Mouse (Mus musculus): ENCODE measurements around the gene Siae. TPM values are rescaled to one million over a fixed set of nuclear protein-coding genes. Genes with fewer than 3 reads are reported as not detected.

The Siae gene
- polyA plus RNA-seq, 1 experiment from 2014 or later = 9.2 TPM

DNA sequence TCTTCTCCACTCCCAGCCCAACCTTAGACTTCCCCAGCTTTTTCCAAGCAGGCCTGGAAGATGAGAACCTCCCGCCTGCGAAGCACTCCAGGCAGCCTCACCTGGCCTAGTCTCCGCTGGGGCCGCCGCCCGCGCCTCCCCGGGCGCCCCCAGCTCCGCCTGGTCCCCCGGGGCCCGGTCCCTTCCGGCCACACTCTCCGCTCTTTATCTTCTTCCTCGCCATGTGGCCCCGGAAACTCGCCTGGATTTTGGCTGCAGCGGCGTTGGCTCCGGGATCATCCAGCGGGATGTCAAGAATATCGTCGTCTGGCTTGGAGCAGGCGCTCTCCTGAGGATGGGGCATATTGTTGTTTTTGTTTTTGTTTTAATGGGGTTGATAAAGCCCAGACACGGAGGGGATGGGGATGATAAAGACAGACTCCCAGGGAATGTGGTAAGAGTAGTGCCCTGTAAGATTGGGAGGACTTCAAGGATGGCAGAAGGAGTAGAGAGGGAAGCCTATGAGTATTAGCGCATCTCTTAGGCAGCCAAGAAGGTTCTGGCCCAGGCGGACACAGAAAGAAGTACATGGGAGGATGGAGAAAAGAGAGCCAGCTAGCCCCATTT lies 9.5 kb upstream of the Siae start:
- ATAC-seq (replicated peaks; ENCODE audit: extremely low read depth, insufficient read depth, low FRiP score) = no peak
- H3K9me3 ChIP-seq (replicated peaks; ENCODE audit: control insufficient read depth, low read length) = no peaks in the 10 kb centered on the region
- H3K36me3 ChIP-seq (ENCODE audit: control insufficient read depth, insufficient read depth) = no peaks in the 10 kb centered on the region
- 27% methylated on average over 27 of the region's 27 CpGs for WGBS
- no peak overlapping the region for H3K4me2 ChIP-seq (ENCODE audit: low read depth, low read length)
- H3K9ac ChIP-seq (ENCODE audit: low read length) = no peak overlapping the region
- no peak overlapping the region for H3K4me3 ChIP-seq (ENCODE audit: low read length)
- H3K27me3 ChIP-seq (ENCODE audit: control insufficient read depth, insufficient read depth, low read length) = peaks cover 32% of the 10 kb centered on the region
- peaks cover 12% of the 10 kb centered on the region; the same call in 1 of the 2 replicates for H3K4me1 ChIP-seq (ENCODE audit: control insufficient read depth, insufficient read depth, low read length)
- no peak overlapping the region for H3K27ac ChIP-seq (ENCODE audit: low read length)

DNA sequence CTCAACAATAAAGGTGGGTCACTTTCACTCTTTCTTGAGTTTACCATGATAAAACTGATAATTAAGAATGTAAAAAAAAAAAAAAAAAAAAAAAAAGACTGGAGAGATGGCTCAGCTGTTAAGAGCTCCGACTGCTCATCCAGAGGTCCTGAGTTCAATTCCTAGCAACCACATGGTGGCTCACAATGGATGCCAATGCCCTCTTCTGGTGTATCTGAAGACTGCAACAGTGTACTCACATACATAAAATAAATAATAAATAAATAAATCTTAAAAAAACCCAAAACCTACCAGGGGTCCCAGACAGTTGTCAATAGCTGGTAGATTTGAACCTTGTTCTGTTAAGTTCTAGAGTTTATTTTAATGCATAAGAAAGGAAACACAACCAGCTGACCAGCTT lies 8.6 kb upstream of the Siae start:
- Histone ChIP-seq H3K36me3 (ENCODE audit: control insufficient read depth, insufficient read depth) (no peaks in the 10 kb centered on the region), H3K27me3 (ENCODE audit: control insufficient read depth, insufficient read depth, low read length) (peaks cover 37% of the 10 kb centered on the region), H3K27ac (ENCODE audit: low read length) (no peak overlapping the region), H3K4me3 (ENCODE audit: low read length) (no peak overlapping the region), H3K4me1 (ENCODE audit: control insufficient read depth, insufficient read depth, low read length) (peaks cover 15% of the 10 kb centered on the region), H3K4me2 (ENCODE audit: low read depth, low read length) (no peak overlapping the region), H3K9me3 (replicated peaks; ENCODE audit: control insufficient read depth, low read length) (no peaks in the 10 kb centered on the region), H3K9ac (ENCODE audit: low read length) (no peak overlapping the region)
- ATAC-seq (replicated peaks; ENCODE audit: extremely low read depth, insufficient read depth, low FRiP score) = no peak
- WGBS = 81% methylated on average over 1 of the region's 1 CpGs

DNA sequence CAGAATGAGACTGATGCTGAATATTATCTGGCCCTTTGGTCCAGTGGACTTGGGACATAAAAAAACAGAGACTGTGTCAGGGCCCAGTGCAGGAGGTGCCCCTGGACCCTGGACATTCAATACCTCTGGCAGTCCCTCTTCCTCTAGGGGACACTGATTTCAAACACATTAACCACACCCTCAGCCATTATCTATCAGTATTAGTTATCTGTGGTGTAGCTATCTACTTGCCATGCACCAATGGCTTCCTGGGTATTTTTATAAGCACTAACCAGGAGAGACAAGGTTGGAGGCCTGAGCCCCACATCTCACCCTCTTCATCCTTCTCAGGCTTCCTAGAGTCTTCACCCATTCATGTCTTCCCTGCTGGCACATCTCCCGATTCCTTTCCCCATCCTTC lies 5.1 kb upstream of the Siae start:
- peaks cover 55% of the 10 kb centered on the region for H3K27me3 ChIP-seq (ENCODE audit: control insufficient read depth, insufficient read depth, low read length)
- H3K27ac ChIP-seq (ENCODE audit: low read length) = no peak overlapping the region
- 52% methylated on average over 1 of the region's 1 CpGs for WGBS
- peaks cover 21% of the 10 kb centered on the region for H3K4me1 ChIP-seq (ENCODE audit: control insufficient read depth, insufficient read depth, low read length)
- H3K4me2 ChIP-seq (ENCODE audit: low read depth, low read length) = no peak overlapping the region
- no peak for ATAC-seq (replicated peaks; ENCODE audit: extremely low read depth, insufficient read depth, low FRiP score)
- no peaks in the 10 kb centered on the region for H3K9me3 ChIP-seq (replicated peaks; ENCODE audit: control insufficient read depth, low read length)
- H3K4me3 ChIP-seq (ENCODE audit: low read length) = no peak overlapping the region
- no peak overlapping the region for H3K9ac ChIP-seq (ENCODE audit: low read length)
- H3K36me3 ChIP-seq (ENCODE audit: control insufficient read depth, insufficient read depth) = no peaks in the 10 kb centered on the region

DNA sequence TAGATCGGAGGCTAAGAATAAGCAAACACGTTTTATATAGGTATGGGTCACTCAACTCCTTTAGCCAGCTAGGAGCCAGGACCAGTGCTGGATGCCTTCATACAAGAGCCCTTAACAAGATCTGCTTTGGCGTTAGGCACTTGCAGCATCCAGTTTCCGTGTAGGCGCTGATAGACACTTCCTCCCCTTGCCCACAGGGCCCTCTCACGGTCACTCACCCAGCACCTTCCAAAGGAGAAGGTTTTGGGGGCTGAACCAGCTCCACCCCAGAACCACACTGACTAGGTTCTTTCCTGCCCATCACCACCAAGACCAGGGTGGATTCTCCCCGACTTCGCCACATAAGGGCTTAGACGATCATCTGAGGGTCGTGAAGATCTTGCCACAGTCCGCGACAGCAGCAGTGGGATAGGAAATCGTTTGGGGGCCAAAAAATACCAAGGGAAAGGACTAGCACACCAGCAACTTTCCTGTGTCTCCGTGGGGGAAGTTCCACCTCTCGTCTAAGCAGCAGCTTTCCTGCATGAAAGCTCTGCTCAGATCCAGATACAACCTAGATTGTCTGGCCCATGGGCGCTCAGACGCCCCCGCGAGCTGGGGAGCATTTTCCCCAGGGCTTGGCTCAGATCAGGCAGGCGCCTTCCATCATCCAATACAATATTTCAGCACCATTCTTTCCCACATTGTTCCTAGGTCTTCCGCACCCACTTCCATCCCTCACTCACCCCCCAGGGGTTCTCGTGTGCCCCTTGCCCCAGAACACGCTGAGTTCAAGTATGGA lies 3.6 kb upstream of the Siae start:
- peak overlapping the region; percentile 63 for H3K9ac ChIP-seq (ENCODE audit: low read length)
- peaks cover 45% of the 10 kb centered on the region for H3K27me3 ChIP-seq (ENCODE audit: control insufficient read depth, insufficient read depth, low read length)
- H3K27ac ChIP-seq (ENCODE audit: low read length) = no peak overlapping the region
- H3K4me1 ChIP-seq (ENCODE audit: control insufficient read depth, insufficient read depth, low read length) = peaks cover 18% of the 10 kb centered on the region
- no peaks in the 10 kb centered on the region for H3K36me3 ChIP-seq (ENCODE audit: control insufficient read depth, insufficient read depth)
- H3K9me3 ChIP-seq (replicated peaks; ENCODE audit: control insufficient read depth, low read length) = no peaks in the 10 kb centered on the region
- no peak for ATAC-seq (replicated peaks; ENCODE audit: extremely low read depth, insufficient read depth, low FRiP score)
- WGBS = 2% methylated on average over 23 of the region's 23 CpGs
- peak overlapping the region; percentile 95 for H3K4me2 ChIP-seq (ENCODE audit: low read depth, low read length)
- peak overlapping the region; percentile 54 for H3K4me3 ChIP-seq (ENCODE audit: low read length)

DNA sequence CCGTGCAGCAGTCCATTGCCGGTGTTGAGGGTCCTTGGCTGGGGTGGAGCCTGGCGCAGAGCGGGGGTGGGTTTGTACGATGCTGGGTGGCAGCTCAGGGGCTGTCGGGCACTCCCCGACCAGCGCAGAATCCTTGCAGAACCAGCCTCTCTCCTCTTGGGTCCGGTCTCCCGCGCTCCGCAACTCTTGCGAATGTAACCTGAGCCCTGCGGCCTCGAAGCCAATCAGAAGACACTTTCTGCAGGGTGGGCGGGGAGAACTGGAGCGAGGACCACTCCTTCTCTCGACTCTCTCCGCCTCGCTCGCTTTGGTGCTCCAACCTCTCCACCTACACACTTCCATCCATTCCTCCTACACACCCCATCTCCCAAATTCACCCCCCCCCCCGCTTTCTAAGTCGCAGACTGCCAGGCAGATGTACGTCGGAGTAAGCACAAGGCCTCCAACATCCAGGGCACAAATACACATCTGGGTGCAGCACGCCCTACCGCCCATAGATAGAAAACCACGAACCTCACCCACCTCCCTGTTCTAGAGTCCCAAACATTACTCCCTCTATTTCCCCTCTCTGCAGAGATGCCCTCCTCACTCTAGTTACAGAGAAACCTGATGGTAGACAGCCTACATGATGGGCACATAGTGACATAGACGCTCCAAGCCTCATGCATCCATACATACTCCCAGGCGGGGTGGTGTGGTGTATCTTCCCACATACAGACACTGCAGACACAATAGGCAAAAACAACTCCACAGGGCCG lies 2.8 kb upstream of the Siae start, which contains the start of gene Nrgn:
TSS of gene Nrgn (minus strand) at position 369 of the 758 bp plus-strand sequence.
- 3% methylated on average over 31 of the region's 31 CpGs for WGBS
- Histone ChIP-seq H3K4me3 (ENCODE audit: low read length) (peak within 1 kb of the TSS; percentile 54), H3K27ac (ENCODE audit: low read length) (no peak within 1 kb of the TSS), H3K27me3 (ENCODE audit: control insufficient read depth, insufficient read depth, low read length) (peaks cover 45% of the 10 kb centered on the region), H3K4me1 (ENCODE audit: control insufficient read depth, insufficient read depth, low read length) (peaks cover 18% of the 10 kb centered on the region), H3K9me3 (replicated peaks; ENCODE audit: control insufficient read depth, low read length) (no peaks in the 10 kb centered on the region), H3K4me2 (ENCODE audit: low read depth, low read length) (peak within 1 kb of the TSS; percentile 95), H3K36me3 (ENCODE audit: control insufficient read depth, insufficient read depth) (no peaks in the 10 kb centered on the region), H3K9ac (ENCODE audit: low read length) (peak within 1 kb of the TSS; percentile 63)
- ATAC-seq (replicated peaks; ENCODE audit: extremely low read depth, insufficient read depth, low FRiP score) = peak; percentile 84

DNA sequence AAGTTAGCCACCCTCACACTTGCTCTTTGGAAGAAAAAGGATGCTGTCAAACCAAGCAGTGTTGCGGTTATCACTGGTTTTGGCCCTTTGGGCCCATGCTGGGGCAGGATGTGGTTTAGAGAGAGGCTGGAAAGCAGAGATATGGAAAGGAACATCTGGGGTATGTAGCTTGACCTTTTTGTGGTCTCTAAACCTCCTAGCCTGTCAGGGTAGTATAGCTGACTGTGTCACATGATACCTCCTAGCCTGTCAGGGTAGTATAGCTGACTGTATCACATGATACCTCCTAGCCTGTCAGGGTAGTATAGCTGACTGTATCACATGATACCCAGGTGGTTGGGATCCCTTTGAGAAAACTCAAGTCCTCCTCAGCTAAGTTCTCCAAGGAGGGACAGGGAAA lies 1.2 kb upstream of the Siae start:
- H3K27ac ChIP-seq (ENCODE audit: low read length) = no peak overlapping the region
- H3K36me3 ChIP-seq (ENCODE audit: control insufficient read depth, insufficient read depth) = no peaks in the 10 kb centered on the region
- no peak overlapping the region for H3K4me2 ChIP-seq (ENCODE audit: low read depth, low read length)
- no peak overlapping the region for H3K9ac ChIP-seq (ENCODE audit: low read length)
- peaks cover 18% of the 10 kb centered on the region for H3K4me1 ChIP-seq (ENCODE audit: control insufficient read depth, insufficient read depth, low read length)
- no peaks in the 10 kb centered on the region for H3K9me3 ChIP-seq (replicated peaks; ENCODE audit: control insufficient read depth, low read length)
- H3K4me3 ChIP-seq (ENCODE audit: low read length) = no peak overlapping the region
- 76% methylated on average over 1 of the region's 1 CpGs for WGBS
- no peak for ATAC-seq (replicated peaks; ENCODE audit: extremely low read depth, insufficient read depth, low FRiP score)
- H3K27me3 ChIP-seq (ENCODE audit: control insufficient read depth, insufficient read depth, low read length) = peaks cover 43% of the 10 kb centered on the region

DNA sequence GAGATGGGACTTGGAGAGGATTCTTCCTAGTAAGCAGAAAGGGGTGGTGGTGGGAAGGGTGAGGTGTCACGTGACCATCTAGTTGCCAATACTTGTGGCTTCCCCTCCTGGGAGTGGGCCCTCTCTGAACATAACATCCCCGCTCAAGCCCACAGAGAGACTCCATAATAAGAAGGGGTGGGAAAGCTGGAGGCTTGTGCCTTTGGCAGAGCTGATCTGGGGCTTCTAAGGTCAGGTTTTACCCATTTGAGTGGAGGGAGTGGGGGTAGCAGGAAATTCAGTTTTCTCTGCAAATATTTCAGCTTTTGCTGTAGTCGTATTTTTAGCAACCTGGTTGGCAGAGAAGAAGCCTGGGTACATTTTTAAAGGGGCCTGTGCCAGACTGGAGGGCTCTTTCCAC lies 868 bp downstream of the Siae start:
- no peak overlapping the region for H3K9ac ChIP-seq (ENCODE audit: low read length)
- no peaks in the 10 kb centered on the region for H3K9me3 ChIP-seq (replicated peaks; ENCODE audit: control insufficient read depth, low read length)
- H3K27ac ChIP-seq (ENCODE audit: low read length) = no peak overlapping the region
- 62% methylated on average over 3 of the region's 3 CpGs for WGBS
- peaks cover 18% of the 10 kb centered on the region for H3K4me1 ChIP-seq (ENCODE audit: control insufficient read depth, insufficient read depth, low read length)
- ATAC-seq (replicated peaks; ENCODE audit: extremely low read depth, insufficient read depth, low FRiP score) = no peak
- no peak overlapping the region for H3K4me3 ChIP-seq (ENCODE audit: low read length)
- peaks cover 25% of the 10 kb centered on the region for H3K27me3 ChIP-seq (ENCODE audit: control insufficient read depth, insufficient read depth, low read length)
- no peak overlapping the region for H3K4me2 ChIP-seq (ENCODE audit: low read depth, low read length)
- no peaks in the 10 kb centered on the region for H3K36me3 ChIP-seq (ENCODE audit: control insufficient read depth, insufficient read depth)

DNA sequence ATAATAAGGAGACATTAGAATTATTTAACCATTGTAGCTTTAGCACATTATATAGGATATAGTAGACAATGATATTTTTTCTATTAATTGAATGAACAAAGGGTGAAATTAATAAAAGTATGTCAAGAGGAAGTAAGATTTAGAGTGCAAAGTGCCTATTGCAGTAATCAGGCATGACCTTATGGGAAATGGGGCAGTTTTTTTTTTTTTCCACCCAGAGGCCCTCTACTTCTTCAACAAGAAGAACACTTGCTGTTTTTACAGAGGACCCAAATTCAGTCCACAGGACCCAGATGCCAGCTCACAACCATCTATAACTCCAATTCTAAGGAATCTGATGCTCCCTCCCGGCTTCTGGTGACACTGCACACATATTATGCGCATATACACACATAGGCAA lies 5.1 kb downstream of the Siae start:
- Histone ChIP-seq H3K4me2 (ENCODE audit: low read depth, low read length) (no peak overlapping the region), H3K36me3 (ENCODE audit: control insufficient read depth, insufficient read depth) (no peaks in the 10 kb centered on the region), H3K9me3 (replicated peaks; ENCODE audit: control insufficient read depth, low read length) (no peaks in the 10 kb centered on the region), H3K9ac (ENCODE audit: low read length) (no peak overlapping the region), H3K4me1 (ENCODE audit: control insufficient read depth, insufficient read depth, low read length) (0 out of 2 replicates have a peak, but pooled peaks cover under 1% of the 10 kb centered on the region), H3K4me3 (ENCODE audit: low read length) (no peak overlapping the region), H3K27me3 (ENCODE audit: control insufficient read depth, insufficient read depth, low read length) (no peaks in the 10 kb centered on the region), H3K27ac (ENCODE audit: low read length) (no peak overlapping the region)
- ATAC-seq (replicated peaks; ENCODE audit: extremely low read depth, insufficient read depth, low FRiP score) = no peak
- 86% methylated on average over 2 of the region's 2 CpGs for WGBS

DNA sequence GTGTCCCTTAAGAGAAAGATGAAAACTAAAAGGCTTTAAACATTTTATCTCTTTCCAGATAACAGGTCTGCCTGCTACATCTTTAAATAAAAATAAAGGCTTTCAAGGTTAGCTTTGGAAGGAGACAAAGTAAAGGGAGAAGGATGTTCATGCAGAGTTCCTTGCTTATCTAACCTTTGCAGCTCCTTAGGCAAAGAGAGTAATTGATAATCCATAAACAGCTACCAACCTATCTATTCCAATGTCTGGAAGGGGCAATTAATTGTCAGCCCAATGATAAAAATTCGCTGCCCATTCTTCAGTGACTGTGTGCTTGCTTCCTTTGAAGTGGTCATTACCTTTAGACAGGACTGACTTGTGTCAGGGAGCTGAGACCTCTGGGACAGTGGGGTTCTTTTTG lies 8.3 kb downstream of the Siae start:
- Histone ChIP-seq H3K36me3 (ENCODE audit: control insufficient read depth, insufficient read depth) (no peaks in the 10 kb centered on the region), H3K9ac (ENCODE audit: low read length) (no peak overlapping the region), H3K9me3 (replicated peaks; ENCODE audit: control insufficient read depth, low read length) (no peaks in the 10 kb centered on the region), H3K27me3 (ENCODE audit: control insufficient read depth, insufficient read depth, low read length) (no peaks in the 10 kb centered on the region), H3K4me3 (ENCODE audit: low read length) (no peak overlapping the region), H3K4me2 (ENCODE audit: low read depth, low read length) (no peak overlapping the region), H3K4me1 (ENCODE audit: control insufficient read depth, insufficient read depth, low read length) (peaks cover 15% of the 10 kb centered on the region), H3K27ac (ENCODE audit: low read length) (no peak overlapping the region)
- no peak for ATAC-seq (replicated peaks; ENCODE audit: extremely low read depth, insufficient read depth, low FRiP score)
- WGBS = 49% methylated on average over 1 of the region's 1 CpGs

Data from heart, embryonic 16.5 days (tissue).